Mouse (Mus musculus) WW6 (cell line): ENCODE results near the gene C1ra.
A peak's percentile ranks its signal among the peaks of the same experiment; 100 is the strongest.
"Not testable (repeated sequence)": the region's sequence is repeated elsewhere in the genome, so short reads cannot be mapped to it uniquely, and the experiment has no call there.

ENCODE experiments used
- DNase-seq: peaks from one replicate; pipeline ENCODE4 v3.0.0-alpha.2; 2013; ENCODE audit warnings: low read depth, low spot score

C1ra gene

DNA sequence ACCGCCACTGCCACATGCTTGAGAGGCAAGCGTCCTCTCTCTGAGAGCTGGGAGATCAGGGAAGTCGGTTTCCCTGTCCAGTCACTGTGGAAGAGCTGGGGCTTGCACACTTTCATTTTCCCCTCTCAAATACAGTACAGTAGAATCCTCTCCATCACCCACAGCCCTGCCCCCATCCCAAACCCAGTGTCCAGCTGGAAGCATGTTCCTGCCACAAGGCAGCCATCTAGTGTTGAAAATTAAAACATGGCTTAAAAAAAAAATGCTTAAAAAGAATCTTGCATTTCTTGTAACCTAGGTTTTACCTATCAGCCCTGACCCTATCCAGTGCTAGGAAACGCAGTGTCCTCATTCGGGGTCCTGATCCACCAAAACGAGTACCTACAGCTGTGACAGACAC is 32.3 kb downstream of the C1ra start:
- no peak for DNase-seq

DNA sequence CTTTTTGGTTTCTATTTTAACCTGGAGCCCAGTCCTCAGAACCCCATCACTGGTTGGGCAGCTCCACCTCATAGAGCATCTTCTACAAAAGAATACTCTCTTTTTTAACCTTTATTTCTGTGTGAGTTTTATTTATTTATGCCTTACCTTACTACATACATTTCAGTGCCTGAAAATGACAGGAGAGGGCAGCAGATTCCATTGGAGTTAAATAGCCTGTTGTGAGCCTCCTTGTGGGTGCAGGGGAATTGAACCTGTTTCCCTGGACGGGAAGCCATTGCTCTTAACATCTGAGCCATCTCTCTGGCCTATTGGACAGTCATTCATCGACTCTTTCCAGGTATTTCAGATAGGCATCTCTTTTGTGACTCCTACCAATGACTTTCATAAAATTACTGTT is 33.2 kb downstream of the C1ra start:
- no peak for DNase-seq

DNA sequence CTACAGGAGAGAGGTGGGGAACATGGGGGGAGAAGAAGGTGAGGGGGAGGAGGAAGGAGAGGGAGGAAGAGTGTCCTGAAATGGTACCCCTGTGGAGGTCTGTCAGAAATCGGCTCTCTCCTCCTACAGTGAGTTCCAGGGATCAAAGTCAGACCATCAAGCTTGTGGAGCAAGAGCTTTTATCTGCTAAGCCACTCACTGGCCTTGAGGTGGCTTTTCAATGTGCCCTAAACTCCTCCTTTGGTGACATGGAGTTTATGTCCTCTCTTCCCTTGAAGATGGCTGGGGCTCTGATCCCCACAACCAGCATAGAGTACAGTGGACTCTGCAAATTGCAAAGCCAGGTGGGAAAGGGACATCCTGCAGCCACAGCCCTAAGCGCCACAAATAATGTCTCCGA is 35.8 kb downstream of the C1ra start:
- not testable (repeated sequence) for DNase-seq

DNA sequence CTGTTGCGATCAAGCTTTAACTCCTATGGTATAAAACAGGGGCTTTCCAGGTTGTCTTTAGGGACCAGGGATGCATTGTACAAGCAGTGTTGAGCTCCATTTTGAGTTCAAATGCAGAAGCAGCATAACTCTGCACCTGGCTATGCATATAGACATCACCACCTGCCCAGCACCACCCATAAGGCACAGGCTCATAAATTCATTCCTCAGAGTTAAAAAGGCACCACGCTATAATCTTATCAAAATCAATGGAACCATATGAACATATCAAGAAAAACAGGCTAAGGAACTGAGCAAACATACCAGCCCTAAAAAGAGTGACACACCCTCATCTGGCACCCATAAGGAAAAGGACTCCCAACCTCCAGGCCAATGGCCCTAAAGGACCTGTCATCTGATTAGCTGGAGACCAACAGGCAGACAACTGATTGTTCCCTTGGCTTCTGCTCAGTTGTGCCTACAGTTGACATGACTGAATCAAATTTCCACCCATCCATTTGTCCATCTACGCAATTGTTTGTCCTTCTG is 36.9 kb downstream of the C1ra start:
- no peak for DNase-seq

DNA sequence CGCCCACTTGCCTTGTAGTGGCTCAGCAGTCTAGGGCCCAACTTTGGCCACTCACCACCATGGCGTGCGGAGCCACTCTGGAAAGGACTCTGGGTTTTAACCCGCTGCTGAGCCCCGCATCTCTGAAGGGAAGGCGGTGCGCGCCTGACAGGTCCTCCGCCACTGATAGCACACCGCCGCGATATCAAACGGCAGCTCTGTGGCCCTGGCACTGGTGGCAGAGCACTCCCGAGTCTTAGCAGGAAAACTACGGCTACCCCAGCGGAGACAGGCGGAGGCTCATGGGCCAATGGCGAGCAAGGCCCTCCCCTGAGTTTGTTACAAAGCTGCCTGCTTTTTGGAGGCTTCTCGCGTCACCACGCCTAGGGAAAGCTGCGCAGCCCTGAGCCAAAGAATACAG is 40.6 kb downstream of the C1ra start:
- DNase-seq: peak; percentile 66

DNA sequence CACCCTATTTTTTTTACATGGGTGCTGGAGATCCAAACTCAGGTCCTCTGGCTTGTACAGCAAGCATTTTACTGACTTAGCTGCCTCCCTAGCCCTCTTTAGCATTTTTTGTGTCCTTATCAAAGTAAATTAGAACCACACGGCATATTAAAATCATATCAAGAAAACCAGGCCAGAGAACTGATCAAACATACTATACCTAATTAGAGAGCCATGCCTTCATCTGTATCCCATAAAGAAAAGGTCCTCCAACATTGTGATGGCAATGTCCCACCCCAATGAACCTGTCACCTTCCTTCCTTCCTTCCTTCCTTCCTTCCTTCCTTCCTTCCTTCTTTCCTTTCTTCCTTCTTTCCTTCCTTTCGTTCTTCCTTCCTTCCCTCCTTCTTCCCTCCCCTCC is 43.8 kb downstream of the C1ra start:
- DNase-seq: not testable (repeated sequence)

DNA sequence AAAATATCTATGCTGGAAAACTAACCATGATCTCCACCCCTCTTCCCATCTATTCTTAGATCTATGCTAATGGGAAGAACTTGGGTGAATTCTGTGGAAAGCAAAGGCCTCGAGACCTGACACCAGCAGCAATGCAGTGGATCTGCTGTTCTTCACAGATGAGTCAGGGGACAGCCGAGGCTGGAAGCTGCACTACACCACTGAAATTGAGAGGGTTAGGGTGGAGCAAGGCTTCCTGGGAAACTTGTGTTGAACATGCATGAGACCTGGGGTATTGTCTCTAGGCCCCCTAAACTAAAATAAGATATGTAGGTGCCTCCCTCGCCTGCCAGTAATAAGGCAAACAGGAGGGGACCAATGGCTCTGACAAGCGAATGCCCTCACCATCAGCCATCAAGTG is 49.0 kb downstream of the C1ra start:
- not testable (repeated sequence) for DNase-seq

DNA sequence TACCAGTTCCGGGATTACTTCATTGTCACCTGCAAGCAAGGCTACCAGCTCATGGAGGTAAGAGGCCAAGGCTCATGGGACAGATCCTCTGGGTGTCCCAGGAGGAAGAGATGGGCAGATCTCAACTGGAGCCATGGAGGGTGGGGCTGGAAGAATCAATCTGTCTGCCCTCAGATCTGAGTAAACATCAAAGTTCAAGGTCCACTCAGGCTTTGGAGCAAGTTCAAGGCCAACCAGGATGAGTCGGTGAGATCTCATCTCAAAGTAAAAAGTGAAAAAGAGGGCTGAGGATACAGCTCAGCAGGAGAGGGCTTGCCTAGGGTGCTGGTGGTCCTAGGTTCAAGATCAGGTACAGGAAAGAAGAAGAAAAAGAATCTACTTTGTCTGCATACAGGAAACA is 49.4 kb downstream of the C1ra start:
- not testable (repeated sequence) for DNase-seq

DNA sequence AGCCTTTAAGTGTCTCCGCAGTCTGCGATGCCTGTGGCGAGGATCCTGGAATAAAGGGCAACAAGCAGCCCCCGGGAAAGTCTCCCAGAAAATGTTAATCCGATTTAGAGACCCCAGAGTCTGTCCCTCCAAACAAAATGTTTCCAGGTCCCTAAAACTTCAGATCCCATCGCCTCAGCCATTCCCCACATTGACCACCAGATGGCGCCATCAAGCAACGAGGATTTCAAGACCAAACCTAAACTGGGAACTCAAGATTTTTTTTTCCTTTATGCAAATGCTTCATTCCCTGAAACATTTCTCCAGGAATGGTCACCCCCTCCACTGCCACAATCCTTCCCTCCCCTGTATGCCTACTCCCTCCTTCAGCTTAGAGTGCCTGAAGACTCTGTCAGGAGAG is 57.8 kb downstream of the C1ra start, which contains the start of gene C1rb:
Gene C1rb (plus strand): TSS at position 269 of the 400 bp plus-strand sequence.
- peak; percentile 39 for DNase-seq
